Mouse (Mus musculus): ENCODE results near the gene Myo1a.

DNA sequence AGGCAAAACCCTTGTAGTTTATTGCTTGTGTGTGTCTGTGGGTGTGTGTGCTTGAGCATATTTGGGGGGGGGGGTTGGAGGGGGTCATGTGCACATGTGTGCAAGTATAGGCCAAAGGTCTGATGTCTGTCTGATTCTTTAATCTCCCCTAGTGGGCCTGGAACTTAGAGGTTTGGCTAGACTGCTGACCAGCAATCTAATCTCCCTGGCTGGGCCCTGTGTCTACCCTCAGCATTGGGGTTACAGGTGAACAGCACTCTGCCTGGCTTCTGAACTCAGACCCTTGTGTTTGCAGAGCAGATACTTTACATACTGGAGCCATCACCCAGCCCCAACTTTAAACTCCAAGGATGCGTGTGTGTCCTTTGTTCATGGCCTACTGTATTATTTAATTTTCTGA is 25.8 kb upstream of the Myo1a start:
- TF ChIP-seq CTCF (IDR thresholded peaks at IDR 0.05; ENCODE audit: extremely low read depth, insufficient read depth, insufficient read length, insufficient replicate concordance) (no peak), POLR2A (IDR thresholded peaks at IDR 0.05; ENCODE audit: low read depth, low read length) (no peak)
